Mouse (Mus musculus): ENCODE results near the gene Bach1. TPM values are rescaled to one million over a fixed set of nuclear protein-coding genes. Genes with fewer than 3 reads are reported as not detected.

Bach1 gene
- 13.6 and 14.5 TPM in 2 replicates for polyA plus RNA-seq (2014; fragmentation: Nextera tagmentation; extraction: Ambion mirVana)

DNA sequence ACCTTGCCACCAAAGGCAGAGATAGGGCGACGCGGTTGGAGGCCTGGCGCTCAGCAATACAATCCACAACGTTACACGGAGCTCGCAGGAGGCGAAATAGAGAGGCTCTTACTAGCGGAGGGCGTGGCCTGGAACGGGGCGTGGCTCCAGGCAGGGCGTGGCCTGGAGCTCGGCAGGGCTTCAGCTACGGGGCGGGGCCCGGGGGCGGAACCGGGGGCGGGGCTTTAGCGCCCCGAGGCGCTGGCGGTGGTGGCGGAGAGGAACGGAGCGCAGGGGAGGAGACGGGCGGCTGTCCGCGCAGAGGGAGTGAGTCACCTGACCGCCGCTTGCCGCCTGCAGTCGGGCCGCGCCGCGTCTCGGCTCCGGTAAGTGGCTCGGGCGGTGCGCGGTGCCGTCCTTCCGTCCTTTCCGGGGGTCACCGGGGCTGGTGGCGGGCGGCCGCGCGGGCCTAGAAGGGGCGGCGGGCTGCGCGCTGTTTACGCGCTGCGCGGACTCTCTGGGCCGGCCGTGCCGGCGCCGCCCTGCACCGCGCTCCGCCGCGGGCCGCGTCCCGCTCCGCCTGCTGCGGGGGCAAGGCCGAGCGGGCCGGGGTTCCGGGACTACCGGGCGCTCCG lies at the start of gene Bach1:
Gene Bach1, plus strand, starts transcription at position 254 of the 614 bp plus-strand sequence.
- ATAC-seq (replicated peaks; ENCODE audit: low FRiP score, low TSS enrichment, low read depth) (peak; percentile 94), DNase-seq (ENCODE audit: low spot score) (peak; percentile 97)
- Histone ChIP-seq H3K9ac (ENCODE audit: low read length) (peak within 1 kb of the TSS; percentile 95), H3K27me3 (replicated peaks; ENCODE audit: control insufficient read depth, insufficient read depth, low read length) (no peaks in the 10 kb centered on the region), H3K4me1 (replicated peaks; ENCODE audit: control insufficient read depth, insufficient read depth, low read length) (peaks cover 10% of the 10 kb centered on the region; the same call in 1 of the 2 replicates), H3K36me3 (ENCODE audit: control insufficient read depth, insufficient read depth, low read length) (no peaks in the 10 kb centered on the region), H3K9me3 (ENCODE audit: control insufficient read depth, low read length) (no peaks in the 10 kb centered on the region), H3K4me3 (ENCODE audit: low read depth, low read length) (peak within 1 kb of the TSS; percentile 87), H3K27ac (ENCODE audit: low read depth) (peak within 1 kb of the TSS; percentile 90), H3K4me2 (ENCODE audit: low read length) (peak within 1 kb of the TSS; percentile 78)
- WGBS = 1% methylated on average over 62 of the region's 84 CpGs

- no peaks in the 10 kb centered on the region for H3K4me1 ChIP-seq (replicated peaks; ENCODE audit: control insufficient read depth, insufficient read depth, low read length)
- no peaks in the 10 kb centered on the region for H3K27me3 ChIP-seq (replicated peaks; ENCODE audit: control insufficient read depth, insufficient read depth, low read length)
- DNase-seq (ENCODE audit: low spot score) = no peak
- H3K9me3 ChIP-seq (ENCODE audit: control insufficient read depth, low read length) = no peaks in the 10 kb centered on the region
- no peak overlapping the region for H3K27ac ChIP-seq (ENCODE audit: low read depth)
- no peak overlapping the region for H3K9ac ChIP-seq (ENCODE audit: low read length)
- H3K4me3 ChIP-seq (ENCODE audit: low read depth, low read length) = no peak overlapping the region
- 78% methylated on average over 8 of the region's 8 CpGs for WGBS
- H3K4me2 ChIP-seq (ENCODE audit: low read length) = no peak overlapping the region
- no peaks in the 10 kb centered on the region for H3K36me3 ChIP-seq (ENCODE audit: control insufficient read depth, insufficient read depth, low read length)
- ATAC-seq (replicated peaks; ENCODE audit: low FRiP score, low TSS enrichment, low read depth) = no peak
These were observed 46.4 kb upstream of the Bach1 start for GRCm38 (mm10) chr16:87652344-87652743.

DNA sequence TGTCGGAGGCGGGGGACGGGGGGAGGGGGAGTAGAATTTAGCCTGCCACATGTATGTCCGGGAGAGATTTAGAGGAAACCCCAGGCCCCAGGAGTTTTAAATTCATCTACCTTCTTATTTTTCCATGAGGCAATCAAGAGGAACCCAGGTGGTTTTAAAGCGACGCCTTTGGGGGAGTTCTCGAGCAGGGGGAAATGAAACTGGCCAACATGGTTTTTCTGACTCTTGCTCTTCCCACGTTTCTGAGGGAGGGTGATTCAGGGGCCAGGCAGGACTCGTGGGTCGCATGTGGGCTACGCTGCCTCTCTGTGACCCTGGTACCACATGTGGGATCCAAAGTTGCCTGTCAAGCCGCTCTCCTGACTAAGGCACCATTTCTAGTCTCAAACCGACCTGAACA lies 45.8 kb upstream of the Bach1 start:
- H3K4me2 ChIP-seq (ENCODE audit: low read length) = no peak overlapping the region
- WGBS = 91% methylated on average over 13 of the region's 13 CpGs
- no peaks in the 10 kb centered on the region for H3K4me1 ChIP-seq (replicated peaks; ENCODE audit: control insufficient read depth, insufficient read depth, low read length)

DNA sequence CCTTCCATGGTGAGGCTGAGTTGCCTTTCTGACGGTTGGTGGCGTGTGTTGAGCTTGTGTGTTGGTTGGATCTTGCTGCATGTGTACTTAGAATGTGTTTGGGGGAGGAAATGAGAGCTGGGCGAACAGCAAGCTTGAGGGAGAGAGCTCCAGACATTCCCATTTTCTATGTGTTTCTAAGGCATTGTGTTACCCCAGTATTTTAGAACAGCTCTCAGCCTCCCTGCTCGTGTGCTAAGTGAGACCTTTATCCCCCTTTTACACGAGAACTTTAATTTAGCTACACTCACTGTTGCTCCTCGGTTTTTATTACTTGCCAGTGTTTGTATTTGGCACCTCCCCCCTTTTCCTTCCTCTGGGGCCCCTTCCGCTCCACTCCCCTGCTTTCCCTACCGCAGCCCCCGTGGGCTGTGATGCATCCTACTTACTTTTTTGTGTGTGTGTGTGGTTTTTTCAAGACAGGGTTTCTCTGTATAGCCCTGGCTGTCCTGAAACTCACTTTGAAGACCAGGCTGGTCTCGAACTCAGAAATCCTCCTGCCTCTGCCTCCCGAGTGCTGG lies 44.6 kb upstream of the Bach1 start:
- ATAC-seq (replicated peaks; ENCODE audit: low FRiP score, low TSS enrichment, low read depth) = no peak
- no peak overlapping the region for H3K9ac ChIP-seq (ENCODE audit: low read length)
- no peaks in the 10 kb centered on the region for H3K36me3 ChIP-seq (ENCODE audit: control insufficient read depth, insufficient read depth, low read length)
- no peak overlapping the region for H3K4me2 ChIP-seq (ENCODE audit: low read length)
- no peaks in the 10 kb centered on the region for H3K4me1 ChIP-seq (replicated peaks; ENCODE audit: control insufficient read depth, insufficient read depth, low read length)
- H3K27ac ChIP-seq (ENCODE audit: low read depth) = no peak overlapping the region
- WGBS = 60% methylated on average over 11 of the region's 11 CpGs
- no peak overlapping the region for H3K4me3 ChIP-seq (ENCODE audit: low read depth, low read length)
- no peaks in the 10 kb centered on the region for H3K9me3 ChIP-seq (ENCODE audit: control insufficient read depth, low read length)
- H3K27me3 ChIP-seq (replicated peaks; ENCODE audit: control insufficient read depth, insufficient read depth, low read length) = no peaks in the 10 kb centered on the region
- DNase-seq (ENCODE audit: low spot score) = no peak

More for the DNA sequence above, 45.8 kb upstream of the Bach1 start:
- ATAC-seq (replicated peaks; ENCODE audit: low FRiP score, low TSS enrichment, low read depth) = no peak
- Histone ChIP-seq H3K27me3 (replicated peaks; ENCODE audit: control insufficient read depth, insufficient read depth, low read length) (no peaks in the 10 kb centered on the region), H3K9me3 (ENCODE audit: control insufficient read depth, low read length) (no peaks in the 10 kb centered on the region), H3K9ac (ENCODE audit: low read length) (no peak overlapping the region), H3K27ac (ENCODE audit: low read depth) (no peak overlapping the region), H3K36me3 (ENCODE audit: control insufficient read depth, insufficient read depth, low read length) (no peaks in the 10 kb centered on the region), H3K4me3 (ENCODE audit: low read depth, low read length) (no peak overlapping the region)
- no peak for DNase-seq (ENCODE audit: low spot score)

- no peak overlapping the region for H3K27ac ChIP-seq (ENCODE audit: low read depth)
- no peak for DNase-seq (ENCODE audit: low spot score)
- 78% methylated on average over 5 of the region's 5 CpGs for WGBS
- H3K36me3 ChIP-seq (ENCODE audit: control insufficient read depth, insufficient read depth, low read length) = no peaks in the 10 kb centered on the region
- no peak overlapping the region for H3K9ac ChIP-seq (ENCODE audit: low read length)
- H3K27me3 ChIP-seq (replicated peaks; ENCODE audit: control insufficient read depth, insufficient read depth, low read length) = no peaks in the 10 kb centered on the region
- H3K4me1 ChIP-seq (replicated peaks; ENCODE audit: control insufficient read depth, insufficient read depth, low read length) = no peaks in the 10 kb centered on the region
- no peak overlapping the region for H3K4me3 ChIP-seq (ENCODE audit: low read depth, low read length)
- no peak for ATAC-seq (replicated peaks; ENCODE audit: low FRiP score, low TSS enrichment, low read depth)
- H3K9me3 ChIP-seq (ENCODE audit: control insufficient read depth, low read length) = no peaks in the 10 kb centered on the region
- no peak overlapping the region for H3K4me2 ChIP-seq (ENCODE audit: low read length)
These were observed 43.7 kb upstream of the Bach1 start for GRCm38 (mm10) chr16:87655005-87655404.

- H3K9me3 ChIP-seq (ENCODE audit: control insufficient read depth, low read length) = no peaks in the 10 kb centered on the region
- H3K9ac ChIP-seq (ENCODE audit: low read length) = no peak overlapping the region
- H3K36me3 ChIP-seq (ENCODE audit: control insufficient read depth, insufficient read depth, low read length) = no peaks in the 10 kb centered on the region
- H3K4me3 ChIP-seq (ENCODE audit: low read depth, low read length) = no peak overlapping the region
- DNase-seq (ENCODE audit: low spot score) = no peak
- no peaks in the 10 kb centered on the region for H3K4me1 ChIP-seq (replicated peaks; ENCODE audit: control insufficient read depth, insufficient read depth, low read length)
- no peak overlapping the region for H3K4me2 ChIP-seq (ENCODE audit: low read length)
- no peak overlapping the region for H3K27ac ChIP-seq (ENCODE audit: low read depth)
- ATAC-seq (replicated peaks; ENCODE audit: low FRiP score, low TSS enrichment, low read depth) = no peak
- no peaks in the 10 kb centered on the region for H3K27me3 ChIP-seq (replicated peaks; ENCODE audit: control insufficient read depth, insufficient read depth, low read length)
- WGBS = 69% methylated on average over 9 of the region's 9 CpGs
These were observed 43.2 kb upstream of the Bach1 start for GRCm38 (mm10) chr16:87655579-87655978.

DNA sequence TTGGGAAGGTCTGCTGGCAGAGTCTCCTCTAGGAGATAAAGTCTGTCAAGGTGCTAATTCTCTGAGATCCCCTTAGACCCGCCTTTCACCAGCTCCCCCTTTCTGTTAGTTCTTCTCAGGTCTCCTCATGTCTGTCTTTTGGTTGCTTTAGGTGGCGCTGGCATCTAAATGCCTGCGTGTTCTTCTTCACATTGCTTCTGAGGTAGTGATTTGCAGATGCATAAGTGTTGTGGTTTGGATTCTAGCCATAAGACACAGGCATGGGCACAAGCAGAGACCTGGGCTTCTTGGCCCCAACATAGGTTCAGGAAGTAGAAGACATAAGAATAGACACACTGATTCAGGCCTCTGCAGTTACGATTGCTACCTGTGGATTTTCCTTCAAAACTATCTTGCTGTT lies 42.0 kb upstream of the Bach1 start:
- Histone ChIP-seq H3K4me3 (ENCODE audit: low read depth, low read length) (no peak overlapping the region), H3K27ac (ENCODE audit: low read depth) (no peak overlapping the region), H3K36me3 (ENCODE audit: control insufficient read depth, insufficient read depth, low read length) (no peaks in the 10 kb centered on the region), H3K27me3 (replicated peaks; ENCODE audit: control insufficient read depth, insufficient read depth, low read length) (no peaks in the 10 kb centered on the region), H3K9ac (ENCODE audit: low read length) (no peak overlapping the region), H3K9me3 (ENCODE audit: control insufficient read depth, low read length) (no peaks in the 10 kb centered on the region), H3K4me2 (ENCODE audit: low read length) (no peak overlapping the region), H3K4me1 (replicated peaks; ENCODE audit: control insufficient read depth, insufficient read depth, low read length) (no peaks in the 10 kb centered on the region)
- ATAC-seq (replicated peaks; ENCODE audit: low FRiP score, low TSS enrichment, low read depth) = no peak
- 87% methylated on average over 4 of the region's 4 CpGs for WGBS
- DNase-seq (ENCODE audit: low spot score) = no peak

DNA sequence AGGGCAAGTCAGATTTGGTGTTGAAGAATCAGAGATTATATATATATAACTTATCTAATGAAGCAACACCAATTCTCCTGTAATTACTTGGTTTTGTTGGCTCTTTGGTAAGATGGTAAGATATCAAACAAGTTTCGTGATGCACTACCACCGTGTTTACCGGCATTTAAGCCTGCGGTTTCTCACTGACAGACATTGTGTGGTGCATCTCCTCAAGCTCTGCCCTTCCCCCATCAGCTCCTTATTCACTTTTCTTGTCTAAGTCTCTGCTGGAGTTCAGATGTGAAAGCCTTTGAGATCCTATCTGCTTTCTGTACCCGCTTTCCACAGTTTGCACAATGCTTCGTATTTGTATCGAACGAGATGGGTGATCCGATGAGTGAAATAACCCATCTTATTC lies 41.5 kb upstream of the Bach1 start:
- 94% methylated on average over 9 of the region's 9 CpGs for WGBS
- DNase-seq (ENCODE audit: low spot score) (no peak), ATAC-seq (replicated peaks; ENCODE audit: low FRiP score, low TSS enrichment, low read depth) (no peak)
- no peak overlapping the region for H3K4me3 ChIP-seq (ENCODE audit: low read depth, low read length)
- H3K9ac ChIP-seq (ENCODE audit: low read length) = no peak overlapping the region
- H3K27me3 ChIP-seq (replicated peaks; ENCODE audit: control insufficient read depth, insufficient read depth, low read length) = no peaks in the 10 kb centered on the region
- no peaks in the 10 kb centered on the region for H3K36me3 ChIP-seq (ENCODE audit: control insufficient read depth, insufficient read depth, low read length)
- no peaks in the 10 kb centered on the region for H3K4me1 ChIP-seq (replicated peaks; ENCODE audit: control insufficient read depth, insufficient read depth, low read length)
- H3K27ac ChIP-seq (ENCODE audit: low read depth) = no peak overlapping the region
- H3K9me3 ChIP-seq (ENCODE audit: control insufficient read depth, low read length) = no peaks in the 10 kb centered on the region
- H3K4me2 ChIP-seq (ENCODE audit: low read length) = no peak overlapping the region

DNA sequence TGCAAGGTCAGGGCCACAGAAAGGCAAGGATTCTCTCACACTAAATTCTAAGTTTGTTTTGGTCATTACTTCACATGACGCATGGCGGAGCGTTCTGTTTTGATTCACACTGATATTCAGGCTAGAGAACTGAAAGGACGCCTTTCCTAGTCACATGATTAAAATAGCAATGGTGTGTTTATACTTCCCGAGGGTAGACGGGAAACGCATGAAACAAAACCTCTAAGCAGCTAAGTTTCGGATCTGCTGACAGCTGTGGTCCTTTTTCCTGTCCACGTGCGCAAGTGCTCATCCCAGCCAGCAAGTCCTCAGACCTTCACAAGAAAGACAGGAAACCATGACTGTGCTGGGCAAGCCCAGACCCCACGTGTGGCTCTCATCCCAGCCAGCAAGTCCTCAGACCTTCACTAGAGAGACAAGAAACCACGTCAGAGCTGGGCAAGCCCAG lies 37.7 kb upstream of the Bach1 start:
- Histone ChIP-seq H3K4me3 (ENCODE audit: low read depth, low read length) (peak overlapping the region; percentile 23), H3K4me2 (ENCODE audit: low read length) (peak overlapping the region; percentile 46), H3K4me1 (replicated peaks; ENCODE audit: control insufficient read depth, insufficient read depth, low read length) (no peaks in the 10 kb centered on the region), H3K27me3 (replicated peaks; ENCODE audit: control insufficient read depth, insufficient read depth, low read length) (no peaks in the 10 kb centered on the region), H3K27ac (ENCODE audit: low read depth) (peak overlapping the region; percentile 60; the same call in 1 of the 2 replicates), H3K36me3 (ENCODE audit: control insufficient read depth, insufficient read depth, low read length) (no peaks in the 10 kb centered on the region), H3K9ac (ENCODE audit: low read length) (no peak overlapping the region), H3K9me3 (ENCODE audit: control insufficient read depth, low read length) (no peaks in the 10 kb centered on the region)
- ATAC-seq (replicated peaks; ENCODE audit: low FRiP score, low TSS enrichment, low read depth) (peak; percentile 54; the same call in 1 of the 2 replicates), DNase-seq (ENCODE audit: low spot score) (no peak)
- WGBS = 29% methylated on average over 12 of the region's 12 CpGs
